Mouse (Mus musculus): ENCODE measurements at regions not wholly inside any gene's neighbourhood (a gene's known extent, or its start where the extent isn't known, plus 50 kb on each side); places are given as distances from the start of the nearest gene placed in this dataset.

DNA sequence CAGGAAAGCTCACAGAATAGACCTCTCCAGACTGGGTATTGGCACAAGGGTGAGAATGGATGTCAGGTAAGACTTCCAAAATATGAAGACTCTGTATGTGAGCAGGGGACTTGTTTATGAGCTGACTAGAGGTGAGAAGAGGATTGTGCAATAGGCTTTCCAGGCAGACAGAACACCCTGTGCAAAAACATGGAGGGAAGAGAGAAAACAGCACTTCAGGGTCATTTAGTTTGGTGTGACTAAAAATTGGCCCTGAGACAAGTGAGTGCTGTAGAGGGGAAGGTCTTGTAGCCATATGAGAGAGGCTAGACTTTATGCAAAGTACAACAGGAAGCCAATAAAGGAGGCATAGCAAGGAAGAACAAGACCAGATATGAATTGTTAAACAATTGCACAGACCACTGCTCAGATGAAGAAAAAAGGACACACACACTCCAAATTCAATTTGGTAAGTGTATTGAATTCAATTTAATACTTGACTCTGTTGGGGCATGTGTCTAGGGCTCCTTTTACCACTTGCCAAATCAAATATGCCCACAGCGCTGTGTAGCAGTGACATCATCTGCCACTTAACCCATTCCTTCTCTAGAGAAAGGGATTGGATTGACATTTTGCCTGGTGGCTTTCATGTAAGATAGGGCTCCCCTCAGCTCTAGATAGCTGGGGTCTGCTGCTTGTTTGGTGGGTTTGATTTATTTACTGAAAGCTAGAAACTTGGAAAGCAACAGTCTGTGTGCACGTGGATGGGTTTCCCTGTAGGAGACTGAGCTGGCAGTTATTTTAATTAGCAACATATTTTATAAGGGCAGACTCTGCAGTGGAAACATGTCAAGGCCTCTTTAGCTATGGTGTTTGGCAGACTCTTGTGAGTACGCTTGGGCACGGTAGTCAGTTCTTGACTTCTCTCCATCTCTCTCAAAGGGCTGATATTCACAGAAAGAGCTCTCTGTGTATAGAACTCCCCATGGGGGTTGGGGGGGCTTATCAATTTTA lies 501.1 kb upstream of the Gm26657 start:
- no peak overlapping the region for H3K9ac ChIP-seq
- 79% methylated on average over 4 of the region's 4 CpGs for WGBS
- H3K27me3 ChIP-seq = no peaks in the 10 kb centered on the region
- no peak for ATAC-seq (ENCODE audit: low FRiP score)
- no peaks in the 10 kb centered on the region for H3K4me1 ChIP-seq (replicated peaks)
- no peak overlapping the region for H3K4me3 ChIP-seq
- no peaks in the 10 kb centered on the region for H3K9me3 ChIP-seq
- no peaks in the 10 kb centered on the region for H3K36me3 ChIP-seq
- no peak overlapping the region for H3K4me2 ChIP-seq
- H3K27ac ChIP-seq = no peak overlapping the region

DNA sequence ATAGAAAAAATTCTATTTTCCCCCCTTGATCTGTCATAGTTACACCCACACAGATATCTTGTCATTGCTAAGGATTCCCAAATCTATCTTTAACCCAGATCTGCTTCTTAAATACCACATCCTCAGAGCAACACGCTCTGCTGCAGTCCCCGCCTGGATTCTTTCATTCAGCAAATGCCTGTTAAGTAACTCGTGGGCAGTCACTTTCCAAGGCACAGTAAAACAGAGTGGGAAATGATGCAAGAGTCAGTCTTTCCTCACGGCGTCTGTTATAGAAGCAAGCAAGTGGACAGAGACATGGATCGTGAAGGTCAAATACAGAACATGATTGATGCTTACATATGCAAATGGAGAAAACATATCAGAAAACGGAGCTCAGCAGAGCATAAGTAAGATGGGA lies 508.5 kb upstream of the Gm26657 start:
- H3K4me1 ChIP-seq (replicated peaks) = no peaks in the 10 kb centered on the region
- no peaks in the 10 kb centered on the region for H3K36me3 ChIP-seq
- H3K4me2 ChIP-seq = no peak overlapping the region
- H3K9ac ChIP-seq = no peak overlapping the region
- H3K27me3 ChIP-seq = no peaks in the 10 kb centered on the region
- H3K9me3 ChIP-seq = no peaks in the 10 kb centered on the region
- H3K27ac ChIP-seq = no peak overlapping the region
- H3K4me3 ChIP-seq = no peak overlapping the region
- ATAC-seq (ENCODE audit: low FRiP score) = no peak
- 72% methylated on average over 7 of the region's 7 CpGs for WGBS

DNA sequence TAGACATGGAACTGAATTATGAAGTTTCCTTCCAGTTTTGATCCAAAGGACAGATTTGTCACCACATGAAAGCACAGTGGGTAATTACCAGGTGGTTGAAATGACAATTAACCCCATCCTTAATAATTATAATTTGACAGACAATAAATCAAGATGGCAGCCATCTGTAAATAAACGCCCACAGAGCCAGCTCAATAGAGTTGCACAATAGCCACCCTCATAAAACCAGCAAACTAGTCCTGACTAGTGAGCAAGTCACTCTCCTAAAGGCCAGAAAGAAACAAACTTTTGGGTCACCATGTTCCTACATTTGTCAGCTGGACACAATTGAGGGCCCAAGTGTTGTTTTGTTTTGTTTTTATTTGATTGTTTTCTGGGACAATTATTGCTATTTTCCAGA lies 509.4 kb upstream of the Gm26657 start:
- Histone ChIP-seq H3K4me3 (no peak overlapping the region), H3K9ac (no peak overlapping the region), H3K27me3 (no peaks in the 10 kb centered on the region), H3K36me3 (no peaks in the 10 kb centered on the region), H3K4me1 (replicated peaks) (no peaks in the 10 kb centered on the region), H3K27ac (no peak overlapping the region), H3K9me3 (no peaks in the 10 kb centered on the region), H3K4me2 (no peak overlapping the region)
- ATAC-seq (ENCODE audit: low FRiP score) = no peak
- 42% methylated on average over 1 of the region's 1 CpGs for WGBS

DNA sequence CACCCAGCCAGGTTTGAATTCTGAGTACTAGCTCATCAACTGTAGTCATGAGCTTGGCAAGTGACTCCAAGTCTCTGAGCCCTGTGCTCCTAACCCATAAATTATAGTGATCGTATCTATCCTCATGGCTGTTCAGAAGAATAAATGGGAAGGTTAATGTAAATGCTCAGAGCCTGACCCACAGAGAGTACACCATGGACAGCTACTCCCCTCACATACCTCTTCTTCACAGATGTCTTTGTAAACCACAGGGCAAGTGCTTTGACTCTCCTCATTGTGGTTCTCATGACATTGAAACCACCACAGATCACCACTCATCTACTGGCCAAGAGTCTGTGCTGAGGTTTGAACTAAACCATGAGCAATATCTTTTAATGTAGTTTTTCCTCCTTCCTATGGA lies 513.4 kb upstream of the Gm26657 start:
- H3K27me3 ChIP-seq = no peaks in the 10 kb centered on the region; the same call in 1 of the 2 replicates
- H3K9ac ChIP-seq = no peak overlapping the region
- H3K36me3 ChIP-seq = no peaks in the 10 kb centered on the region
- H3K4me3 ChIP-seq = no peak overlapping the region
- H3K4me2 ChIP-seq = no peak overlapping the region
- peaks cover 12% of the 10 kb centered on the region for H3K4me1 ChIP-seq (replicated peaks)
- no peaks in the 10 kb centered on the region for H3K9me3 ChIP-seq
- WGBS = 90% methylated on average over 1 of the region's 1 CpGs
- ATAC-seq (ENCODE audit: low FRiP score) = no peak
- H3K27ac ChIP-seq = no peak overlapping the region

DNA sequence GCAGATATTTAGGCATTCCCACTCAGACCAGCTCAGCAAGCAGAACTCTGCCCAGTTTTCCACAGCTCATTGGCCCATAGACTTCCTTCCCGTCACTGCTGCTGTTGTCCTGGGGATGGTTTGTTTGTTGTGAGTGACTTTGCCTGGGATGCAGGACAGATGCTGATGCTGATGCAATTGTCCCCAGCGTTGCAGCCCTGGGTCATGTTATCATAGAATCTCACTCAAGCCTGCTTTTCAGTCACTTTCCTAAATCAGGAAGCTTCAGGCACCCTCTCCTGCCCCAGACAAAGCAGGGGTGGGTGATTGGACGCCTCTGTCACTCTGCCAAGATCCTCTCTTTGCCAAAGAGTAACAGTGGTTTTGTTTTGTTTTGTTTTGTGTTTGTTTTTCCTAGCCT lies 515.3 kb upstream of the Gm26657 start:
- no peak for ATAC-seq (ENCODE audit: low FRiP score)
- Histone ChIP-seq H3K9me3 (no peaks in the 10 kb centered on the region), H3K9ac (no peak overlapping the region), H3K27ac (no peak overlapping the region), H3K4me3 (no peak overlapping the region), H3K27me3 (no peaks in the 10 kb centered on the region; the same call in 1 of the 2 replicates), H3K36me3 (no peaks in the 10 kb centered on the region), H3K4me1 (replicated peaks) (peaks cover 25% of the 10 kb centered on the region), H3K4me2 (no peak overlapping the region)
- 43% methylated on average over 3 of the region's 3 CpGs for WGBS

DNA sequence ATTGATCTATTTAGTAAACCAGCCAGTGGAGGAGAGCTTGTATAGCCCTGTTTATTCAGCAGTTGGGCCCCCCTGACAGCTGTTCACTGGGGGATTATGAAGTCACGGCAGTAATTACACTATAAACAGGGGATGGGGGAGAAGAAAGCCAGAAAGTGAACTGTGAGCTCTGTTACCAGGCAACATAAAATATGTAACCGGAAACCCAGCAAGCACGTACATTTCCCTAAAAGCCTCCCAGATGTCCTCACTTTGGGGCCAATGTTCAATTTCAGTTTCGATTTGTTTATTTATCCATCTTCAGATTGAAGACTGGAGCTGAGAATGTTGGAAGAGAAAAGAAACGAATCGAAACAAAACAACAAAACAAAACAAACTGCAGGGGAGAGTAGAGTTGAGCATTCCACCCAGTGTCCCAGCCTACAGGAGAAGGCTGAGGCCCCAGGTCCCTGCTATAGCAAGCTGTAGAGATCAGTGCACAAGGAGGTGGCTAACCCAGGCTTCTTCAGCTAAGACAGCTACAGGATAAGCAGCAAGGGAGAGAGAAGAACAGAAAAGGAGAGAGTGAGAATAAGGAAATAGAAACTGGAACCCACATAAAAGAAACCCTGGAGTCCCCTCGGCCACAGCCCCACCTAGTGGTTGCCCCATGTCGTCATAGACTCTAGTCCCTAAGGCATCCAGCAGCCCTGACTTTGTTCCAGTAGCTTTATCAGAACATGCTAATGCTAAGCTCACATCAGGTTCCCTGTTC lies 517.7 kb upstream of the Gm26657 start:
- WGBS = 43% methylated on average over 8 of the region's 8 CpGs
- Histone ChIP-seq H3K4me3 (no peak overlapping the region), H3K36me3 (no peaks in the 10 kb centered on the region), H3K27ac (0 out of 2 replicates have a peak overlapping the region, but pooled peaks have one; percentile 2), H3K9ac (no peak overlapping the region), H3K27me3 (no peaks in the 10 kb centered on the region; the same call in 1 of the 2 replicates), H3K9me3 (no peaks in the 10 kb centered on the region), H3K4me1 (replicated peaks) (peaks cover 25% of the 10 kb centered on the region), H3K4me2 (no peak overlapping the region)
- ATAC-seq (ENCODE audit: low FRiP score) = no peak

DNA sequence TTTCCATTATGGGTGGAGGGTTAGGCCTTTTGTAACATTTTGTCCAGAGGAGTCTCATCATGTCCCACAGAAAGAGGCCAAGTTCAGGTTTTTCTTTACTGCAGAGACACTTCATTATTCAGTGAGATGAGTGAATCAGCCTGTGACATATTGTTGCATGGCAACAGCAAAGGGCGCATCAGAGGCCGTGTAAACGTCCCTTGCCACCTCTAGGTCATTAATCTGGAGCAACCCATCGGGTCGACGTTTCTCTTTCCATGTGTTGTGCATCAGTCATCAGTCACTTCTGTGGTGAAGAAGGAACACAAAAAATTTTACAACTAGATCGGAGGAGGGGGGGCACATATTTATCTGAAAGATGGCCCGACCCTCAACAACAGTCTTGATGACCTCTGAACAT lies 519.3 kb upstream of the Gm26657 start:
- Histone ChIP-seq H3K27ac (no peak overlapping the region), H3K4me2 (no peak overlapping the region), H3K9ac (no peak overlapping the region), H3K27me3 (no peaks in the 10 kb centered on the region; the same call in 1 of the 2 replicates), H3K36me3 (no peaks in the 10 kb centered on the region), H3K9me3 (no peaks in the 10 kb centered on the region), H3K4me1 (replicated peaks) (peaks cover 25% of the 10 kb centered on the region), H3K4me3 (no peak overlapping the region)
- ATAC-seq (ENCODE audit: low FRiP score) = peak; percentile 54; the same call in 1 of the 2 replicates
- WGBS = 20% methylated on average over 8 of the region's 8 CpGs

DNA sequence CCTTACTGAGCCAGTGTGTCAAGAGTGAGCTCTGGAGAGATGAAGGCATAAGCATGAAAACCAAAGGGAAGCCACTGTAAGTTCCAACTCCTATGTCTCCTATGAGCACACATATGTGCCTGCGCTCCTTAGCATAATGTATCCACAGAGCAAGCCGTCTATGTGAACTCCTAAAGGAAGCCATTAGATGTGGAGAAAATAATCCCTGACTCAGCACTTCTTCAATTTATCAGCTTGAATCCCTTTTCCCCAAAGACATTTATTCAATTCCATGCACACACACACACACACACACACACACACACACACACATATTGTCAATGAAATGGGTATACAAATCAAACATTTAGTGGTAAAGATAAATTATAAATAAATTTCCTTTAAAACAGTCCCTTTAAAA lies 530.4 kb upstream of the Gm26657 start:
- Histone ChIP-seq H3K36me3 (no peaks in the 10 kb centered on the region), H3K4me3 (no peak overlapping the region), H3K4me1 (replicated peaks) (no peaks in the 10 kb centered on the region), H3K27ac (no peak overlapping the region), H3K9ac (no peak overlapping the region), H3K4me2 (no peak overlapping the region), H3K27me3 (no peaks in the 10 kb centered on the region), H3K9me3 (no peaks in the 10 kb centered on the region)
- ATAC-seq (ENCODE audit: low FRiP score) = no peak
- 94% methylated on average over 2 of the region's 2 CpGs for WGBS

DNA sequence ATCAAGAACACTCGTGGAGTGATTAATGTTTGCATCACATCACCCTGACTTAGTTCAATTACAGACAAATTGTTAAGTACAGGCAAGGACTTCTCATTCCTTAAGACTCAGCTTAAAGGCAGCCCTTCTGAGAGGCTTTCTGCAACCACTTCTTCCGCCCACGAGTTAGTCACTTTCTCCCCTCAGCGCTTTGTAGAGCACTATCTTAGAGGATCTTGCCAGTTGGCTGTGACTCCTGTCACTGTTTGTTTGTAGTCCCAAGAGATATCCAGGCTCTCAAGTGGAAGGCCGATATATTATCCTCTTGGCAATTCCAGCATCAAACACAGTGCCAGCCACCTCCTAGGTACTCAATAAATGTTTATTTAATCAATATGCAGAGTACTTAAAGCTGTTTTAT lies 532.1 kb upstream of the Gm26657 start:
- Histone ChIP-seq H3K27me3 (no peaks in the 10 kb centered on the region), H3K27ac (no peak overlapping the region), H3K4me1 (replicated peaks) (no peaks in the 10 kb centered on the region), H3K9me3 (no peaks in the 10 kb centered on the region; the same call in 1 of the 2 replicates), H3K4me2 (no peak overlapping the region), H3K9ac (no peak overlapping the region), H3K4me3 (no peak overlapping the region), H3K36me3 (no peaks in the 10 kb centered on the region)
- 82% methylated on average over 5 of the region's 5 CpGs for WGBS
- no peak for ATAC-seq (ENCODE audit: low FRiP score)

DNA sequence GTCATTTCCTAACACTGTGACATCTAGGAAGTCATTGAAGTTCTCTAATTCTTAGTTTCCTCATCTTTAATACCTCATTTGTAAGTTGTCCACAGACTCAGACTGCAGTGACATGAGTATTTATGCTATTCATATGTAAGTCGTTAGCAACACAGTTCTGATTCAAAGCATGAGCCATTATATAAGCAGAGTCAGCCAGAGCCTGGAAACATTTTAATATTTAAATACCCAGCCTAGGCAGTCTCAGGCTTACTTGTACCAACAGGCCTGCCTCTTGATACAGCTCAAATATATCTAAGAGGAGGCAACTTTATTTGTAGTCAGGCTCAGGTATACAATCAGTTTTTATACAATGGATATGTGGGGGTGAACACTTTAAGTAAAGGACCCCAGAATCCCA lies 534.8 kb upstream of the Gm26657 start:
- 85% methylated on average over 1 of the region's 1 CpGs for WGBS
- Histone ChIP-seq H3K9ac (no peak overlapping the region), H3K27ac (no peak overlapping the region), H3K9me3 (no peaks in the 10 kb centered on the region; the same call in 1 of the 2 replicates), H3K4me2 (no peak overlapping the region), H3K4me3 (no peak overlapping the region), H3K4me1 (replicated peaks) (no peaks in the 10 kb centered on the region), H3K27me3 (no peaks in the 10 kb centered on the region), H3K36me3 (no peaks in the 10 kb centered on the region)
- no peak for ATAC-seq (ENCODE audit: low FRiP score)

DNA sequence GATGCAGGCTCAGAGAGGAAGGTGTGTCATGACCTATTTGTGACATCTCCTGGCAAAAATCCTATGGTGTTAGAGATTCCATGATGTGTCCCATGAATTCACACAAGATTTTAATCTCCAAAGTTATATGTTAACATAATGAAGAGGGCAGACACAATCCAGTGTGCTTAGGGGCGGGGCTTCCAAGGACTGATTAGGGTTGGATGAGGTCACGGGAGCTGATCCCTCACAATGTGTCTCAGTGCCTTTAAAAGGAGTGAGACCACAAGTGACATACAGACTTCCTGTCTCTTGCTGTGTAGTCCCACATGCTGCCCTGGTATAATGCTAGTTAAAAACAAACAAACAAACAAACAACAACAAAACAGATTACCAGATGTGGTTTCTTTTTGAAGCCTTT lies 546.5 kb upstream of the Gm26657 start:
- no peak overlapping the region for H3K4me2 ChIP-seq
- WGBS = 59% methylated on average over 2 of the region's 2 CpGs
- H3K36me3 ChIP-seq = no peaks in the 10 kb centered on the region
- no peak for ATAC-seq (ENCODE audit: low FRiP score)
- H3K9ac ChIP-seq = no peak overlapping the region
- H3K9me3 ChIP-seq = no peaks in the 10 kb centered on the region
- no peaks in the 10 kb centered on the region for H3K4me1 ChIP-seq (replicated peaks)
- no peak overlapping the region for H3K27ac ChIP-seq
- H3K4me3 ChIP-seq = no peak overlapping the region
- no peaks in the 10 kb centered on the region for H3K27me3 ChIP-seq

DNA sequence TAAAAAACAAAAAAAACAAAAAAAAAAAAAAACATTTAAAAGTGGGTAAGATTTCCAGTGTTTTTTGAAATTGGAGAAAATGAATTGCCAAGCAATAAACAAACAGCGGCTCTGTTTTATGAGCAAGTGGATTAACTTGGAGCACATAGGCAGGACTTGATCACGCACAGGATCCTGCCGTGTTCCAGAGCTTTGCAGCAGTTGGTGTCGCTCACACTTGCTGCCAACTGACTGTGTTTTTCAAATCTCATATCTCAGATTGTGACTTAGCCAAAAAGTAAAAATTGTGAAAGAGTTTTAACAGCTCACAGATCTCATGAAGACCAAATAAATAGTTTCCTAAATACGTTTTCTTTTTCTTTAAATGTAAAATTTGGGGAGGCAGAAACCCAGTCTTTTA lies 547.4 kb upstream of the Gm26657 start:
- no peak overlapping the region for H3K4me2 ChIP-seq
- H3K4me3 ChIP-seq = no peak overlapping the region
- no peaks in the 10 kb centered on the region for H3K4me1 ChIP-seq (replicated peaks)
- no peak for ATAC-seq (ENCODE audit: low FRiP score)
- H3K27ac ChIP-seq = no peak overlapping the region
- WGBS = 89% methylated on average over 5 of the region's 5 CpGs
- no peaks in the 10 kb centered on the region for H3K36me3 ChIP-seq
- H3K27me3 ChIP-seq = no peaks in the 10 kb centered on the region
- H3K9me3 ChIP-seq = no peaks in the 10 kb centered on the region
- H3K9ac ChIP-seq = no peak overlapping the region

Measured in hindbrain, embryonic 13.5 days (tissue).